Mouse (Mus musculus) embryonic facial prominence, embryonic 14.5 days (tissue): ENCODE data around the gene Nup43. TPM values are rescaled to one million over a fixed set of nuclear protein-coding genes. Genes with fewer than 3 reads are reported as not detected.
"Not testable (repeated sequence)": the region's sequence is repeated elsewhere in the genome, so short reads cannot be mapped to it uniquely, and the experiment has no call there.

Source experiments
- ATAC-seq: fragments of 200-750 bp; cut with Nextera tagmentation; 2 replicates; pipeline ENCODE4 v1.8.0; 2017; ENCODE audit warnings: low read depth, moderate number of reproducible peaks, moderate TSS enrichment
- DNase-seq: peaks from one replicate; pipeline ENCODE4 v3.0.0-alpha.2; 2015; ENCODE audit warnings: low spot score
- H3K27ac ChIP-seq: fragments of 300-500 bp; sonication (generic); replicated peaks from 2 replicates; pipeline ENCODE4 v1.5.1; 2014; ENCODE audit warnings: low read depth, mild to moderate bottlenecking, low read length, moderate library complexity
- H3K27me3 ChIP-seq: fragments of 300-500 bp; sonication (generic); replicated peaks from 2 replicates; pipeline ENCODE4 v1.6.1; 2014; ENCODE audit warnings: low read length; ENCODE audit not compliant: control insufficient read depth, insufficient read depth
- H3K36me3 ChIP-seq: fragments of 300-500 bp; sonication (generic); 2 replicates; pipeline ENCODE4 v1.6.1; 2014; ENCODE audit warnings: low read length, mixed read lengths; ENCODE audit not compliant: control insufficient read depth, insufficient read depth
- H3K4me1 ChIP-seq: fragments of 300-500 bp; sonication (generic); 2 replicates; pipeline ENCODE4 v1.6.1; 2014; ENCODE audit warnings: antibody characterized with exemption, low read length; ENCODE audit not compliant: control insufficient read depth, insufficient read depth
- H3K4me2 ChIP-seq: fragments of 300-500 bp; sonication (generic); 2 replicates; pipeline ENCODE4 v1.6.1; 2014; ENCODE audit warnings: low read depth, mild to moderate bottlenecking, low read length, moderate library complexity, mixed read lengths
- H3K4me3 ChIP-seq: fragments of 300-500 bp; sonication (generic); 2 replicates; pipeline ENCODE4 v1.5.1; 2014; ENCODE audit warnings: low read depth, mild to moderate bottlenecking, low read length
- H3K9ac ChIP-seq: fragments of 300-500 bp; sonication (generic); 2 replicates; pipeline ENCODE4 v1.6.1; 2014; ENCODE audit warnings: low read depth, mild to moderate bottlenecking, low read length, moderate library complexity, mixed read lengths
- H3K9me3 ChIP-seq: fragments of 300-500 bp; sonication (generic); 2 replicates; pipeline ENCODE4 v1.6.1; 2016; ENCODE audit warnings: low read length; ENCODE audit not compliant: control insufficient read depth
- WGBS: fragments of 180-500 bp; shearing (Covaris S2); extraction: QIAGEN DNeasy Blood & Tissue Kit; methylation state at CpG from one replicate; pipeline ENCODE4 v1.1.7; 2014; 5-methylcytosine and 5-hydroxymethylcytosine counted together
- polyA plus RNA-seq: library from polyadenylated mRNA; unstranded; fragments of >200 nt; fragmentation: Nextera tagmentation; extraction: Ambion mirVana; gene quantifications from 2 replicates; pipeline ENCODE4 v1.2.1, GENCODE M21; 2014

Gene Nup43
- polyA plus RNA-seq = 37.0 and 41.8 TPM in 2 replicates

- Histone ChIP-seq H3K9me3 (no peaks in the 10 kb centered on the region), H3K4me2 (peak within 1 kb of the TSS; percentile 69), H3K36me3 (peaks cover 24% of the 10 kb centered on the region), H3K4me1 (peaks cover 14% of the 10 kb centered on the region), H3K27me3 (no peaks in the 10 kb centered on the region), H3K4me3 (peak within 1 kb of the TSS; percentile 82), H3K27ac (peak within 1 kb of the TSS; percentile 67), H3K9ac (peak within 1 kb of the TSS; percentile 75)
- ATAC-seq (peak; percentile 87), DNase-seq (peak; percentile 96)
- under 1% methylated on average over 22 of the region's 24 CpGs for WGBS
These were observed at the start of gene Nup43 for GRCm38 (mm10) chr10:7667342-7667802. Gene Nup43 (plus strand): TSS chr10:7667503.

DNA sequence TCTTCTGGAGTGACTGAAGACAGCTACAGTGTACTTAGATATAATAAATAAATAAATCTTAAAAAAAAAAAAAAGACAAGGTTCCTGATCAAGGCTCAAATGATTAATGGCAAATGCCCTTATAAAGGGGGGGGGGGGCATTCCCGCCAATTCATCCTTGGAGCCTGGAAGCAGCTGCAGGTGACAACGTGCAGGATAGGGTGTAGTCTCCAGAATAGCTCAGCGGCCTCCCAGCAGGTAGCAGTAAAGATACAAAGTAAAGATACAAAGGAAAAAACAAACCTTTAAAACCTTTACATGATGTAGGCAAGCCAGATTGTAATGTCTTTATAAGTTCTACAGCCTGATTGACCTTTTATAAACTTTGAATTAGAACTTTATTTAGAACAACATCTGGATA is 49.7 kb upstream of the Nup43 start:
- not testable (repeated sequence) for DNase-seq, H3K4me2 ChIP-seq, H3K4me3 ChIP-seq, H3K9me3 ChIP-seq, H3K9ac ChIP-seq, H3K27ac ChIP-seq, H3K36me3 ChIP-seq, H3K4me1 ChIP-seq, H3K27me3 ChIP-seq, ATAC-seq
- 46% methylated on average over 3 of the region's 3 CpGs for WGBS

DNA sequence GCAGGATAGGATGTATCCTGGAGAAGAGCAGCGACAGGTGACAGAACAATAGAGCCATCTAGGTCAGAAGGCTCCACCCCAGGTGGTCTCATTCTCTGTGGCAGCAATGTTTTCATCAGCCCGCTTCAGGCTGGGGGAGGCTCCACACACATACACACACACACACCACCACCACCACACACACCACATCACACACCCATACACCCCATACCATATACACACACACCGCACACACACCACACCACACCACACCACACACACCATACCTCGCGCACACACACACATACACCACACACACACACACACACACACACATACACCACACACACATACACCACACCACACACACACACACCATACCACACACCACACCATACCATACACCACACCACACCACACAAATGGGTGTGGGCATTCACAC is 47.5 kb upstream of the Nup43 start:
- DNase-seq = no peak
- no peak overlapping the region for H3K4me2 ChIP-seq
- H3K27ac ChIP-seq = no peak overlapping the region
- ATAC-seq = no peak
- no peaks in the 10 kb centered on the region for H3K27me3 ChIP-seq
- peaks cover 2% of the 10 kb centered on the region for H3K9me3 ChIP-seq
- H3K9ac ChIP-seq = no peak overlapping the region
- H3K4me1 ChIP-seq = no peaks in the 10 kb centered on the region
- H3K36me3 ChIP-seq = no peaks in the 10 kb centered on the region
- WGBS = 86% methylated on average over 4 of the region's 5 CpGs
- no peak overlapping the region for H3K4me3 ChIP-seq

DNA sequence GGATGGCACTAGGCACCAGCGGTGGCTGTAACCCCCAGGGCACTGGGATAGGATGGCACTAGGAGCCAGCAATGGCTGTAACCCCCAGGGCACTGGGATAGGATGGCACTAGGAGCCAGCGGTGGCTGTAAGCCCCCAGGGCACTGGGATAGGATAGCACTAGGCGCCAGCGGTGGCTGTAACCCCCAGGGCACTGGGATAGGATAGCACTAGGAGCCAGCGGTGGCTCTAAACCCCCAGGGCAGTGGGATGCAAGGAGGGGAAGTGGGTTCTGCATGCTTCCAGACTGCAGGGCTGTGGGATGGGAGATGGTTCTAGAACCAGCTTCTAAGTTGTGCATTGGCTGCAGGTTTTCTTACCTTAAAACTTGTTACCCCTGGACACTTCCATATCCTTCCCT is 46.6 kb upstream of the Nup43 start:
- no peak overlapping the region for H3K9ac ChIP-seq
- H3K27ac ChIP-seq = no peak overlapping the region
- no peaks in the 10 kb centered on the region for H3K36me3 ChIP-seq
- no peak for ATAC-seq
- H3K27me3 ChIP-seq = no peaks in the 10 kb centered on the region
- no peak overlapping the region for H3K4me2 ChIP-seq
- H3K4me1 ChIP-seq = no peaks in the 10 kb centered on the region
- no peak for DNase-seq
- no peaks in the 10 kb centered on the region for H3K9me3 ChIP-seq
- WGBS = 67% methylated on average over 5 of the region's 5 CpGs
- no peak overlapping the region for H3K4me3 ChIP-seq

- H3K27ac ChIP-seq = no peak overlapping the region
- H3K4me3 ChIP-seq = no peak overlapping the region
- H3K36me3 ChIP-seq = no peaks in the 10 kb centered on the region
- H3K9ac ChIP-seq = no peak overlapping the region
- no peaks in the 10 kb centered on the region for H3K4me1 ChIP-seq
- WGBS = 90% methylated on average over 3 of the region's 3 CpGs
- ATAC-seq (no peak), DNase-seq (no peak)
- no peaks in the 10 kb centered on the region for H3K9me3 ChIP-seq
- no peak overlapping the region for H3K4me2 ChIP-seq
- H3K27me3 ChIP-seq = no peaks in the 10 kb centered on the region
These were observed 44.9 kb upstream of the Nup43 start for GRCm38 (mm10) chr10:7622378-7622777.

GRCm38 (mm10) chr10:7623861-7624518 is 43.3 kb upstream of the Nup43 start:
- DNase-seq = no peak
- Histone ChIP-seq H3K9ac (no peak overlapping the region), H3K4me3 (no peak overlapping the region), H3K9me3 (no peaks in the 10 kb centered on the region), H3K27me3 (no peaks in the 10 kb centered on the region), H3K4me2 (no peak overlapping the region), H3K27ac (no peak overlapping the region), H3K4me1 (no peaks in the 10 kb centered on the region), H3K36me3 (peaks cover 9% of the 10 kb centered on the region; the same call in 1 of the 2 replicates)
- 87% methylated on average over 3 of the region's 3 CpGs for WGBS
- no peak for ATAC-seq

DNA sequence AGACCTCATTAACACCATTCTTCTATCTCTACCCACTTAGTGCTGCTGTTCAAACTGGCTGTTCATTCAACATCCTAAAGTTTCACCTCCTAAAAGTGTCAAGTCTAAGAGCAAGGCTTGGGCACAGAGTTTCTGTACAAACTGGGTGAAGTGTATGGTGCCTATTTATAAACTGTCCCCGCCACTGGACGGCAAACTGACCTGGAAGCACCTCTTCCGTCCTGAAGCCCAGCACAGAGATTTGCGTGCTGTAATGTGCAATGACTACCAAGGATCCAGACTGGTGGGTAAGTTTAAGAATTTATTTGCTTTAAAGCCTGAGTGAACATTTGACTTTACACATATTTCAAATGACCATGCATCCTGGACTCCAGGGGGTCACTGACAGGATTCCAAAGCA is 38.2 kb upstream of the Nup43 start:
- H3K27me3 ChIP-seq = no peaks in the 10 kb centered on the region
- WGBS = 89% methylated on average over 4 of the region's 4 CpGs

GRCm38 (mm10) chr10:7630286-7630685 is 37.0 kb upstream of the Nup43 start:
- ATAC-seq (no peak), DNase-seq (no peak)

More for the DNA sequence above, 38.2 kb upstream of the Nup43 start:
- no peak for ATAC-seq
- Histone ChIP-seq H3K36me3 (peaks cover 25% of the 10 kb centered on the region), H3K4me3 (no peak overlapping the region), H3K4me1 (no peaks in the 10 kb centered on the region), H3K27ac (no peak overlapping the region), H3K9me3 (no peaks in the 10 kb centered on the region), H3K9ac (no peak overlapping the region), H3K4me2 (no peak overlapping the region)
- DNase-seq = no peak

More at GRCm38 (mm10) chr10:7630286-7630685, 37.0 kb upstream of the Nup43 start:
- Histone ChIP-seq H3K9me3 (no peaks in the 10 kb centered on the region), H3K27ac (no peak overlapping the region), H3K36me3 (peaks cover 25% of the 10 kb centered on the region), H3K27me3 (no peaks in the 10 kb centered on the region), H3K4me1 (no peaks in the 10 kb centered on the region), H3K4me2 (no peak overlapping the region), H3K9ac (no peak overlapping the region), H3K4me3 (no peak overlapping the region)
- WGBS = 84% methylated on average over 5 of the region's 5 CpGs
